ENCODE assay signal across 23 mouse cellular contexts in genomic region chr6:146852739-146853138, GRCm38 (mm10). TPM values are rescaled to one million over a fixed set of nuclear protein-coding genes. Genes with fewer than 3 reads are reported as not detected.
DNase-seq lines count a peak whose midpoint lies in the region; ATAC-seq and TF ChIP-seq lines count a peak whose summit lies in the region.
"Had no signal": no experiment of that assay in that cellular context is flagged by ENCODE, and none has a peak within 500 bp of the region (broad histone marks: within the 10 kb centered on the region; RNA-seq: fewer than 3 reads in every experiment).

No protein-coding gene starts in this region.

- no peak overlapping the region for H3K4me2 ChIP-seq in hindbrain, postnatal 0 days (ENCODE audit: low read depth, low read length)
- H3K4me2 ChIP-seq in hindbrain, embryonic 12.5 days (replicated peaks) = no peak overlapping the region
- H3K4me2 ChIP-seq in lung, embryonic 16.5 days (ENCODE audit: low read depth, low read length) = peak overlapping the region; percentile 9; the same call in 1 of the 2 replicates
- H3K4me2 ChIP-seq: forebrain, embryonic 12.5 days; liver, embryonic 15.5 days; neural tube, embryonic 13.5 days had no signal

- H3K9me3 ChIP-seq in hindbrain, postnatal 0 days (ENCODE audit: low read length) = no peaks in the 10 kb centered on the region
- no peaks in the 10 kb centered on the region for H3K9me3 ChIP-seq in hindbrain, embryonic 12.5 days (replicated peaks)
- no peaks in the 10 kb centered on the region for H3K9me3 ChIP-seq in lung, embryonic 16.5 days (ENCODE audit: control insufficient read depth, low read length)
- H3K9me3 ChIP-seq: forebrain, embryonic 12.5 days; liver, embryonic 15.5 days; neural tube, embryonic 13.5 days had no signal

- no peaks in the 10 kb centered on the region for H3K27me3 ChIP-seq in hindbrain, postnatal 0 days (ENCODE audit: insufficient read depth, low read length)
- no peaks in the 10 kb centered on the region for H3K27me3 ChIP-seq in hindbrain, embryonic 12.5 days
- no peaks in the 10 kb centered on the region for H3K27me3 ChIP-seq in lung, embryonic 16.5 days (ENCODE audit: control insufficient read depth, insufficient read depth, low read depth, low read length)
- H3K27me3 ChIP-seq: forebrain, embryonic 12.5 days; liver, embryonic 15.5 days; neural tube, embryonic 13.5 days had no signal

- ATAC-seq in hindbrain, postnatal 0 days = no peak
- ATAC-seq in hindbrain, embryonic 12.5 days (ENCODE audit: low FRiP score) = no peak
- ATAC-seq in lung, embryonic 16.5 days (ENCODE audit: low read depth) = peak; percentile 78
- ATAC-seq in megakaryocyte-erythroid progenitor cell, adult 5-6 weeks (replicated peaks; ENCODE audit: low FRiP score, low TSS enrichment, poor library complexity, severe bottlenecking) = peak; percentile 69

- peak; percentile 35 for DNase-seq in hindbrain, postnatal 0 days (ENCODE audit: low spot score)
- no peak for DNase-seq in lung, postnatal 14 days
- peak; percentile 17 for DNase-seq in c-Kit-positive CD71-positive TER-119-negative erythroid progenitor cells, embryonic 14.5 days (ENCODE audit: low read depth)
- no peak for DNase-seq in thymus, adult 18-20 months
- DNase-seq: adrenal gland, adult 2 months; cerebellum, adult 8-10 months; kidney, adult 9 months; layer of hippocampus, postnatal 36 days; spleen, adult 18-20 months had no signal

- no peak for TF ChIP-seq CTCF in hindbrain, postnatal 0 days (IDR thresholded peaks at IDR 0.05; ENCODE audit: low read depth)

- no peaks in the 10 kb centered on the region for H3K36me3 ChIP-seq in hindbrain, postnatal 0 days (ENCODE audit: insufficient read depth, low read length)
- H3K36me3 ChIP-seq in hindbrain, embryonic 12.5 days = no peaks in the 10 kb centered on the region
- no peaks in the 10 kb centered on the region for H3K36me3 ChIP-seq in lung, embryonic 16.5 days (ENCODE audit: control insufficient read depth, insufficient read depth, low read length)
- H3K36me3 ChIP-seq: forebrain, embryonic 12.5 days; liver, embryonic 15.5 days; neural tube, embryonic 13.5 days had no signal

- no peak overlapping the region for H3K4me3 ChIP-seq in hindbrain, postnatal 0 days (ENCODE audit: low read length)
- H3K4me3 ChIP-seq in hindbrain, embryonic 12.5 days = no peak overlapping the region
- no peak overlapping the region for H3K4me3 ChIP-seq in lung, embryonic 16.5 days (ENCODE audit: low read length)
- H3K4me3 ChIP-seq: forebrain, embryonic 12.5 days; liver, embryonic 15.5 days; neural tube, embryonic 13.5 days had no signal

- WGBS in hindbrain, postnatal 0 days = 72% methylated on average over 4 of the region's 4 CpGs
- 89% methylated on average over 4 of the region's 4 CpGs for WGBS in hindbrain, embryonic 12.5 days
- 39% methylated on average over 4 of the region's 4 CpGs for WGBS in lung, embryonic 16.5 days

- no peaks in the 10 kb centered on the region for H3K4me1 ChIP-seq in hindbrain, postnatal 0 days (ENCODE audit: insufficient read depth, low read length)
- H3K4me1 ChIP-seq in hindbrain, embryonic 12.5 days = no peaks in the 10 kb centered on the region
- peaks cover 8% of the 10 kb centered on the region; the same call in 1 of the 2 replicates for H3K4me1 ChIP-seq in lung, embryonic 16.5 days (replicated peaks; ENCODE audit: control insufficient read depth, insufficient read depth, low read length)
- H3K4me1 ChIP-seq: forebrain, embryonic 12.5 days; neural tube, embryonic 13.5 days had no signal

- no peak overlapping the region for H3K9ac ChIP-seq in hindbrain, postnatal 0 days (replicated peaks; ENCODE audit: low read length)
- no peak overlapping the region for H3K9ac ChIP-seq in hindbrain, embryonic 12.5 days
- H3K9ac ChIP-seq in lung, embryonic 16.5 days (ENCODE audit: low read length) = no peak overlapping the region
- H3K9ac ChIP-seq: forebrain, embryonic 12.5 days; liver, embryonic 15.5 days; neural tube, embryonic 13.5 days had no signal

- H3K27ac ChIP-seq in hindbrain, postnatal 0 days = no peak overlapping the region
- H3K27ac ChIP-seq in hindbrain, embryonic 12.5 days = no peak overlapping the region
- peak overlapping the region; percentile 31 for H3K27ac ChIP-seq in lung, embryonic 16.5 days (ENCODE audit: low read length)
- H3K27ac ChIP-seq: forebrain, embryonic 12.5 days; liver, embryonic 15.5 days; neural tube, embryonic 13.5 days had no signal

RNA-seq across cellular contexts. Expression of gene Smco2, which starts 2.8 kb away (rescaled TPM):
- not detected in 2 replicates for total RNA-seq in hindbrain, postnatal 0 days (2014; rRNA removed)
- not detected in 2 replicates for polyA plus RNA-seq in hindbrain, postnatal 0 days (2015; fragmentation: Nextera tagmentation; extraction: Ambion mirVana)
- not detected in 2 replicates for polyA plus RNA-seq in hindbrain, embryonic 12.5 days (2016; fragmentation: Nextera tagmentation; extraction: Ambion mirVana)
- not detected in 2 replicates for polyA plus RNA-seq in lung, embryonic 16.5 days (2015; fragmentation: Nextera tagmentation; extraction: Ambion mirVana)
- total RNA-seq in megakaryocyte-erythroid progenitor cell, adult 5-6 weeks (2014; fragmentation: Nextera tagmentation) = not detected in 2 replicates
- total RNA-seq in megakaryocyte-erythroid progenitor cell, adult 5-6 weeks (2017) = not detected in 2 replicates
- total RNA-seq: adrenal gland, adult 2 months; ES-E14; gastrocnemius, adult 18-20 months; hematopoietic stem cell, adult 5-6 weeks; layer of hippocampus, postnatal 36 days; left cerebral cortex, postnatal 36 days; monocyte, adult 5-6 weeks had no signal
- polyA plus RNA-seq: adrenal gland, adult 2 months; forebrain, embryonic 12.5 days; intestine, embryonic 14.5 days; large intestine, adult 2 months; liver, embryonic 15.5 days; neural tube, embryonic 13.5 days; stomach, embryonic 14.5 days had no signal

RNA-seq across cellular contexts. Expression of gene Ppfibp1, which starts 35.5 kb away (rescaled TPM):
- 17.8 and 26.8 TPM in 2 replicates for total RNA-seq in hindbrain, postnatal 0 days (2014; rRNA removed)
- polyA plus RNA-seq in hindbrain, postnatal 0 days (2015; fragmentation: Nextera tagmentation; extraction: Ambion mirVana) = 16.3 and 17.2 TPM in 2 replicates
- 38.6 and 45.6 TPM in 2 replicates for polyA plus RNA-seq in hindbrain, embryonic 12.5 days (2016; fragmentation: Nextera tagmentation; extraction: Ambion mirVana)
- polyA plus RNA-seq in lung, embryonic 16.5 days (2015; fragmentation: Nextera tagmentation; extraction: Ambion mirVana) = 46.8 and 50.5 TPM in 2 replicates
- 1.2 and 6.5 TPM in 2 replicates for total RNA-seq in megakaryocyte-erythroid progenitor cell, adult 5-6 weeks (2014; fragmentation: Nextera tagmentation)
- total RNA-seq in megakaryocyte-erythroid progenitor cell, adult 5-6 weeks (2017) = 6.1 and 11.4 TPM in 2 replicates

RNA-seq across cellular contexts. Expression of gene Arntl2, which starts 56.9 kb away (rescaled TPM):
- total RNA-seq in hindbrain, postnatal 0 days (2014; rRNA removed) = 2.0 and 3.9 TPM in 2 replicates
- polyA plus RNA-seq in hindbrain, postnatal 0 days (2015; fragmentation: Nextera tagmentation; extraction: Ambion mirVana) = 3.8 and 4.1 TPM in 2 replicates
- polyA plus RNA-seq in hindbrain, embryonic 12.5 days (2016; fragmentation: Nextera tagmentation; extraction: Ambion mirVana) = 2.2 and 3.0 TPM in 2 replicates
- polyA plus RNA-seq in lung, embryonic 16.5 days (2015; fragmentation: Nextera tagmentation; extraction: Ambion mirVana) = 3.9 and 4.4 TPM in 2 replicates
- not detected in 2 replicates for total RNA-seq in megakaryocyte-erythroid progenitor cell, adult 5-6 weeks (2014; fragmentation: Nextera tagmentation)
- total RNA-seq in megakaryocyte-erythroid progenitor cell, adult 5-6 weeks (2017) = not detected in 2 replicates
- total RNA-seq: hematopoietic stem cell, adult 5-6 weeks had no signal

Comparison
In these comparisons a context has a peak if more than half of its experiments do, and no peak if none do; other contexts are left out.
1. ATAC-seq: peak in lung, embryonic 16.5 days (single experiment) and megakaryocyte-erythroid progenitor cell, adult 5-6 weeks (single experiment); none in hindbrain, postnatal 0 days (single experiment) and hindbrain, embryonic 12.5 days (single experiment).
2. DNase-seq: peak in hindbrain, postnatal 0 days (single experiment) and c-Kit-positive CD71-positive TER-119-negative erythroid progenitor cells, embryonic 14.5 days (single experiment); none in lung, postnatal 14 days (single experiment) and thymus, adult 18-20 months (0 of 2).